Mouse (Mus musculus): ENCODE data around the gene Loxl1.

DNA sequence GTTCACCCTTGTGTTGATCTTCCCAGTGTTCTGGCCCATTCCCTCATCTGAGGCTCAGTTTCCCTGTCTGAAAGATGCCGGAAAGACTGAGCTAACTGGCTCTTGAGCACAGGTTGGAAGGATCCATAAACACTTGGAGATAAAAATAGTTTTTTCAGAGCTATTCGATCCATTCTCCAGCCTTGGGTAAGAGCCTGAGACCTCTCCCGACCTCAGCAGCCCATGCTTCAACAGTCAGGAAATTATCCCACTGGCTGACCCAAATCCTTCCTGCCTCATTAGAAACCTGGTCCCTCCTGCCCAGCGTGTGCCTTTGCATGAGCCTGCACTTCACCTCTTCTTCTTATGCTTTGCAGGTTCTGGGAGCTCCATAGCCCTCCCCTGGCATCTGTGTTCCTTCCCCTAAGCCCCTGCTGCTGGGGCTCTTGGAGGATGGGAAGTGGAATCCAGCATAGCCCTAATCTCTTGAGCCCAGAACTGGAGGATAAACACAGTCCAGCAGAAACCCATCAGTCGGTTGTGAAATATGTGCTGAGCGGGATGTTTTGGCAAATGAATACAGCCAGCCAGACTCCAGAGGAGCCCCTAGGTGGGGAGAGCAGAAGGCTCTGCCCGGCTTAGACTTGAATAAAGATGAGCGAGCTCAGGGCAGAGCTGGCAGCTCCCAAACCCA lies 9.3 kb downstream of the Loxl1 start:
- TF ChIP-seq CTCF (IDR thresholded peaks at IDR 0.05; ENCODE audit: low read depth) (no peak), EP300 (optimal IDR thresholded peaks at IDR 0.05) (peak; percentile 23)
